Mouse (Mus musculus) embryonic facial prominence, embryonic 14.5 days (tissue): Measurements from ENCODE around the gene Ift52. TPM values are rescaled to one million over a fixed set of nuclear protein-coding genes. Genes with fewer than 3 reads are reported as not detected.

Source experiments
- ATAC-seq: fragments of 200-750 bp; cut with Nextera tagmentation; 2 replicates; pipeline ENCODE4 v1.8.0; 2017; ENCODE audit warnings: low read depth, moderate number of reproducible peaks, moderate TSS enrichment
- DNase-seq: peaks from one replicate; pipeline ENCODE4 v3.0.0-alpha.2; 2015; ENCODE audit warnings: low spot score
- H3K27ac ChIP-seq: fragments of 300-500 bp; sonication (generic); replicated peaks from 2 replicates; pipeline ENCODE4 v1.5.1; 2014; ENCODE audit warnings: low read depth, mild to moderate bottlenecking, low read length, moderate library complexity
- H3K27me3 ChIP-seq: fragments of 300-500 bp; sonication (generic); replicated peaks from 2 replicates; pipeline ENCODE4 v1.6.1; 2014; ENCODE audit warnings: low read length; ENCODE audit not compliant: control insufficient read depth, insufficient read depth
- H3K36me3 ChIP-seq: fragments of 300-500 bp; sonication (generic); 2 replicates; pipeline ENCODE4 v1.6.1; 2014; ENCODE audit warnings: low read length, mixed read lengths; ENCODE audit not compliant: control insufficient read depth, insufficient read depth
- H3K4me1 ChIP-seq: fragments of 300-500 bp; sonication (generic); 2 replicates; pipeline ENCODE4 v1.6.1; 2014; ENCODE audit warnings: antibody characterized with exemption, low read length; ENCODE audit not compliant: control insufficient read depth, insufficient read depth
- H3K4me2 ChIP-seq: fragments of 300-500 bp; sonication (generic); 2 replicates; pipeline ENCODE4 v1.6.1; 2014; ENCODE audit warnings: low read depth, mild to moderate bottlenecking, low read length, moderate library complexity, mixed read lengths
- H3K4me3 ChIP-seq: fragments of 300-500 bp; sonication (generic); 2 replicates; pipeline ENCODE4 v1.5.1; 2014; ENCODE audit warnings: low read depth, mild to moderate bottlenecking, low read length
- H3K9ac ChIP-seq: fragments of 300-500 bp; sonication (generic); 2 replicates; pipeline ENCODE4 v1.6.1; 2014; ENCODE audit warnings: low read depth, mild to moderate bottlenecking, low read length, moderate library complexity, mixed read lengths
- H3K9me3 ChIP-seq: fragments of 300-500 bp; sonication (generic); 2 replicates; pipeline ENCODE4 v1.6.1; 2016; ENCODE audit warnings: low read length; ENCODE audit not compliant: control insufficient read depth
- WGBS: fragments of 180-500 bp; shearing (Covaris S2); extraction: QIAGEN DNeasy Blood & Tissue Kit; methylation state at CpG from one replicate; pipeline ENCODE4 v1.1.7; 2014; 5-methylcytosine and 5-hydroxymethylcytosine counted together
- polyA plus RNA-seq: library from polyadenylated mRNA; unstranded; fragments of >200 nt; fragmentation: Nextera tagmentation; extraction: Ambion mirVana; gene quantifications from 2 replicates; pipeline ENCODE4 v1.2.1, GENCODE M21; 2014

Gene Ift52
- polyA plus RNA-seq, 1 experiment from 2014 or later, result 40.6 TPM

- no peak overlapping the region for H3K4me2 ChIP-seq
- 80% methylated on average over 6 of the region's 6 CpGs for WGBS
- H3K36me3 ChIP-seq, result peaks cover 10% of the 10 kb centered on the region
- no peak overlapping the region for H3K27ac ChIP-seq
- ATAC-seq (no peak), DNase-seq (no peak)
- H3K27me3 ChIP-seq, result no peaks in the 10 kb centered on the region
- no peaks in the 10 kb centered on the region for H3K9me3 ChIP-seq
- H3K9ac ChIP-seq, result no peak overlapping the region
- H3K4me1 ChIP-seq, result peaks cover 3% of the 10 kb centered on the region; the same call in 1 of the 2 replicates
- H3K4me3 ChIP-seq, result no peak overlapping the region
Observed at GRCm38 (mm10) chr2:163060630-163061029, 43.5 kb downstream of the Ift52 start.

- Histone ChIP-seq H3K36me3 (peaks cover 17% of the 10 kb centered on the region), H3K4me2 (no peak overlapping the region), H3K27ac (no peak overlapping the region), H3K27me3 (no peaks in the 10 kb centered on the region), H3K4me1 (no peaks in the 10 kb centered on the region), H3K9ac (no peak overlapping the region), H3K4me3 (no peak overlapping the region), H3K9me3 (no peaks in the 10 kb centered on the region)
- ATAC-seq (no peak), DNase-seq (no peak)
- 82% methylated on average over 8 of the region's 8 CpGs for WGBS
Observed at GRCm38 (mm10) chr2:163061203-163062118, 44.3 kb downstream of the Ift52 start.

GRCm38 (mm10) chr2:163062119-163062508, 45.0 kb downstream of the Ift52 start:
- H3K4me2 ChIP-seq, result no peak overlapping the region
- H3K9me3 ChIP-seq, result no peaks in the 10 kb centered on the region
- no peaks in the 10 kb centered on the region for H3K4me1 ChIP-seq
- no peak overlapping the region for H3K9ac ChIP-seq
- no peak overlapping the region for H3K4me3 ChIP-seq
- DNase-seq (no peak), ATAC-seq (no peak)
- H3K27me3 ChIP-seq, result no peaks in the 10 kb centered on the region
- 78% methylated on average over 6 of the region's 6 CpGs for WGBS
- peaks cover 18% of the 10 kb centered on the region for H3K36me3 ChIP-seq
- H3K27ac ChIP-seq, result no peak overlapping the region

- WGBS, result 93% methylated on average over 6 of the region's 6 CpGs
- no peak overlapping the region for H3K4me2 ChIP-seq
Observed at GRCm38 (mm10) chr2:163066326-163066725, 49.2 kb downstream of the Ift52 start.

GRCm38 (mm10) chr2:163067233-163067632, 50.1 kb downstream of the Ift52 start:
- Histone ChIP-seq H3K4me2 (no peak overlapping the region), H3K9ac (no peak overlapping the region), H3K4me3 (no peak overlapping the region), H3K27me3 (no peaks in the 10 kb centered on the region), H3K27ac (no peak overlapping the region), H3K4me1 (no peaks in the 10 kb centered on the region), H3K9me3 (no peaks in the 10 kb centered on the region), H3K36me3 (peaks cover 31% of the 10 kb centered on the region)
- 86% methylated on average over 1 of the region's 1 CpGs for WGBS
- DNase-seq (no peak), ATAC-seq (no peak)

More at GRCm38 (mm10) chr2:163066326-163066725, 49.2 kb downstream of the Ift52 start:
- H3K27me3 ChIP-seq, result no peaks in the 10 kb centered on the region
- H3K27ac ChIP-seq, result no peak overlapping the region
- peaks cover 31% of the 10 kb centered on the region for H3K36me3 ChIP-seq
- H3K9ac ChIP-seq, result no peak overlapping the region
- no peak overlapping the region for H3K4me3 ChIP-seq
- no peak for DNase-seq
- no peak for ATAC-seq
- H3K9me3 ChIP-seq, result no peaks in the 10 kb centered on the region
- H3K4me1 ChIP-seq, result no peaks in the 10 kb centered on the region

- Histone ChIP-seq H3K27me3 (no peaks in the 10 kb centered on the region), H3K9me3 (no peaks in the 10 kb centered on the region), H3K27ac (no peak overlapping the region), H3K4me3 (no peak overlapping the region), H3K9ac (no peak overlapping the region), H3K4me2 (no peak overlapping the region), H3K4me1 (no peaks in the 10 kb centered on the region), H3K36me3 (peaks cover 36% of the 10 kb centered on the region; the same call in 1 of the 2 replicates)
- WGBS, result 86% methylated on average over 3 of the region's 3 CpGs
- ATAC-seq (no peak), DNase-seq (no peak)
Observed at GRCm38 (mm10) chr2:163070213-163070612, 53.1 kb downstream of the Ift52 start.

- Histone ChIP-seq H3K9me3 (no peaks in the 10 kb centered on the region), H3K9ac (no peak overlapping the region), H3K27ac (no peak overlapping the region), H3K4me3 (no peak overlapping the region), H3K4me1 (no peaks in the 10 kb centered on the region), H3K36me3 (peaks cover 28% of the 10 kb centered on the region; the same call in 1 of the 2 replicates), H3K4me2 (no peak overlapping the region), H3K27me3 (no peaks in the 10 kb centered on the region)
- ATAC-seq, result no peak
- 91% methylated on average over 3 of the region's 3 CpGs for WGBS
- no peak for DNase-seq
Observed at GRCm38 (mm10) chr2:163071590-163071989, 54.4 kb downstream of the Ift52 start.

- Histone ChIP-seq H3K4me3 (no peak overlapping the region), H3K9me3 (no peaks in the 10 kb centered on the region), H3K36me3 (peaks cover 23% of the 10 kb centered on the region; the same call in 1 of the 2 replicates), H3K27me3 (no peaks in the 10 kb centered on the region), H3K4me1 (no peaks in the 10 kb centered on the region), H3K4me2 (no peak overlapping the region), H3K9ac (no peak overlapping the region), H3K27ac (no peak overlapping the region)
- WGBS, result 89% methylated on average over 9 of the region's 9 CpGs
- DNase-seq (no peak), ATAC-seq (no peak)
Observed at GRCm38 (mm10) chr2:163073023-163073757, 56.0 kb downstream of the Ift52 start.
